Mouse (Mus musculus) liver, postnatal 0 days (tissue): ENCODE results near the gene Adam19. TPM values are rescaled to one million over a fixed set of nuclear protein-coding genes. Genes with fewer than 3 reads are reported as not detected.

ENCODE experiments used
- ATAC-seq: fragments of 200-750 bp; cut with Nextera tagmentation; 2 replicates; pipeline ENCODE4 v1.8.0; 2017; ENCODE audit warnings: mild to moderate bottlenecking, moderate library complexity
- DNase-seq: peaks from one replicate; pipeline ENCODE4 v3.0.0-alpha.2; 2016
- H3K27ac ChIP-seq: fragments of 300-500 bp; sonication (generic); 2 replicates; pipeline ENCODE4 v1.5.1; 2014; ENCODE audit warnings: antibody characterized with exemption, moderate library complexity, mild to moderate bottlenecking, low read depth
- H3K27me3 ChIP-seq: fragments of 300-500 bp; sonication (generic); 2 replicates; pipeline ENCODE4 v1.6.1; 2014; ENCODE audit warnings: low read length, control low read depth, mixed read lengths; ENCODE audit not compliant: insufficient read depth
- H3K36me3 ChIP-seq: fragments of 300-500 bp; sonication (generic); replicated peaks from 2 replicates; pipeline ENCODE4 v1.6.1; 2014; ENCODE audit warnings: mild to moderate bottlenecking, control low read depth, low read length, moderate library complexity, mixed read lengths; ENCODE audit not compliant: insufficient read depth
- H3K4me1 ChIP-seq: fragments of 300-500 bp; sonication (generic); 2 replicates; pipeline ENCODE4 v1.6.1; 2014; ENCODE audit warnings: antibody characterized with exemption, mild to moderate bottlenecking, control low read depth; ENCODE audit not compliant: insufficient read depth
- H3K4me2 ChIP-seq: fragments of 300-500 bp; sonication (generic); 2 replicates; pipeline ENCODE4 v1.6.1; 2014; ENCODE audit warnings: low read depth, mild to moderate bottlenecking, low read length, moderate library complexity, mixed read lengths
- H3K4me3 ChIP-seq: fragments of 300-500 bp; sonication (generic); 2 replicates; pipeline ENCODE4 v1.5.1; 2014; ENCODE audit warnings: low read depth, low read length
- H3K9ac ChIP-seq: fragments of 300-500 bp; sonication (generic); replicated peaks from 2 replicates; pipeline ENCODE4 v1.6.1; 2014; ENCODE audit warnings: mild to moderate bottlenecking, moderate library complexity
- H3K9me3 ChIP-seq: fragments of 300-500 bp; sonication (generic); 2 replicates; pipeline ENCODE4 v1.6.1; 2016; ENCODE audit warnings: mild to moderate bottlenecking, control low read depth, low read length, mixed read lengths
- CTCF ChIP-seq: sonication (generic); IDR thresholded peaks from 2 replicates; pipeline ENCODE4 v1.5.1; 2016; ENCODE audit warnings: antibody characterized with exemption, low read depth
- EP300 ChIP-seq: IDR thresholded peaks from 2 replicates; pipeline ENCODE4 v1.6.1; 2016; ENCODE audit warnings: antibody characterized with exemption, low read depth, mild to moderate bottlenecking
- WGBS: fragments of 180-500 bp; shearing (Covaris S2); extraction: QIAGEN DNeasy Blood & Tissue Kit; methylation state at CpG from one replicate; pipeline ENCODE4 v1.1.7; 2014; ENCODE audit not compliant: insufficient replicate concordance; 5-methylcytosine and 5-hydroxymethylcytosine counted together
- polyA plus RNA-seq: library from polyadenylated mRNA; unstranded; fragments of >200 nt; fragmentation: Nextera tagmentation; extraction: Ambion mirVana; gene quantifications from 2 replicates; pipeline ENCODE4 v1.2.1, GENCODE M21; 2015

Adam19 gene
- polyA plus RNA-seq, 1 experiment from 2014 or later, result 1.0 TPM

DNA sequence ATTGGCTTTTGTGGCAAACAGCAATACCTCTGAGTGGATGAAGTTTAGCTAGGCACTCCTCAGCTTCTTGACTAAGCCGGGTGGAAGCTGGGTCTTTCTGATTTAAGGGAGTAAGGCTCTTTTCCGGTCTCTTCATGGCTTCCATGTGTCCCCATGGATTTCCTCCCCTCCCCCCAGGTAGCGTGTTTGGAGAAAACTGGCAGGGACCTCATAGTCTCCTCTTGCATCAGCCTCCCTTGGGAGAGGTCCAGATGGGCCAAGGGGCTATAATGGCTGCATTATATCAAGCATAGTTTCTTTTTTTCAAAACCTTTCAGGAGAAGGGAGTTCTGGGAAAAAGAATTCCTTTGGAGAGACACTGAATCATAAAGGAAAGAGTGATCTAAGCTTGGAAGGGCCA is 28.8 kb downstream of the Adam19 start:
- Histone ChIP-seq H3K9me3 (no peaks in the 10 kb centered on the region), H3K4me3 (no peak overlapping the region), H3K27ac (peak overlapping the region; percentile 30; the same call in 1 of the 2 replicates), H3K4me2 (no peak overlapping the region), H3K9ac (no peak overlapping the region), H3K36me3 (no peaks in the 10 kb centered on the region), H3K27me3 (no peaks in the 10 kb centered on the region), H3K4me1 (peaks cover 35% of the 10 kb centered on the region)
- DNase-seq, result peak; percentile 32
- TF ChIP-seq CTCF (no peak), EP300 (0 out of 2 replicates have a peak, but pooled peaks have one; percentile 9)
- peak; percentile 56 for ATAC-seq
- 73% methylated on average over 3 of the region's 3 CpGs for WGBS

DNA sequence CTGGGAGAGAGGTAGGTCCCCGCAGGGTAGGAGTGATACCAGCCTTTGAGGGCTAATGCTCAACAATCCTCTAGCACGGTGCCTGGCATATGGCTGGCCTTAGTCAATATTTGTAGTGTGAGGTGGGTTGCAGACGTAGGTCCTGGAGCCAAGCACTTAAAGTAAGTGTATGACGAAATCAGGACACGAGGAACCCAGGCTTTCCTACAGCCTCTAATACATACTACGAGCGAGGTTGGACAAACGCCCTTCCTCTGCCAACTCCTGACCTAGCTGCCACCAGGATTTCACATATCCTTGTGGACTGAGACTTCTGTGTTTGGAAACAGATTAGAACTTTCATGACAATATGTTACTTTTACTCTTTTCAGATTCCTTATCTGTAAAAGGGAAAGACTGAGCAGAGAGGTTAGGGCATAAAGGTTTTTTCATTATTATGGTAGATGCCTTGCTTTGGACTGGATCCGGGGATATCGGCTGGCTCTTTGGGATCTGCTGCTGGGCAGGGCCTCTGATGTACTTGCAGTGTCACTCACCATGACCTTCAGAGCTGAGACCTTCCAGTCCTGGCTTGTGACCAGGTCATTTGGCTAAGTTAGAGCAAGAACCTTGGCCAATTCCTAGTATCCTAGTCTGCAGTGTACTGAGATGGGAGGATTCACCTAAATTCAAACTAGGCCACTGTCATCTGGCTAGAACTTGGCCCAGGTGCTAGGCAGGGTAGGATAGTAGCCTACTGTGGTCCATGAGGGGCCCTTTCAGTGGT is 29.8 kb downstream of the Adam19 start:
- Histone ChIP-seq H3K4me3 (no peak overlapping the region), H3K36me3 (no peaks in the 10 kb centered on the region), H3K9me3 (no peaks in the 10 kb centered on the region), H3K27ac (peak overlapping the region; percentile 16; the same call in 1 of the 2 replicates), H3K27me3 (no peaks in the 10 kb centered on the region), H3K4me2 (no peak overlapping the region), H3K4me1 (peaks cover 41% of the 10 kb centered on the region), H3K9ac (no peak overlapping the region)
- ATAC-seq (no peak), DNase-seq (no peak)
- TF ChIP-seq CTCF, result no peak
- TF ChIP-seq EP300, result no peak
- WGBS, result 75% methylated on average over 10 of the region's 10 CpGs

DNA sequence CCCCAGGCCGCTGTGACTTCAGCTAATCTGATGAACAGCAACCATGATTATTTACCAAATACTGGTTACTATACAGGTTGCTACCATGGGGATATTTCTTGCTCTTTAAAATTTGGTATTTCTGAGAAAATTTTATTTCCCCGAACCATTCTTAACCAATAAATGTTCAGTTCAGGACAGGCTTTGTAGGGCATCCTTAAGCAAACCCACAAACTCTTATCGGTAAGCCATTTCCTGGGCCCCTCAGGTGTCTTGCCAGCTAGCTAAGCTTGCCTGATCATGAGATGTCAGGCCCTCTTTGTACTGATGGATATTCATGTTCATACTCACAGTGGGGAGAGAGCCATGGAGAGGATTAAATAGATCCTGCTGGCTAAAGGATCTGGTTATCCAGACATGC is 30.7 kb downstream of the Adam19 start:
- Histone ChIP-seq H3K27ac (no peak overlapping the region), H3K4me1 (peaks cover 44% of the 10 kb centered on the region), H3K4me2 (no peak overlapping the region), H3K36me3 (no peaks in the 10 kb centered on the region), H3K4me3 (no peak overlapping the region), H3K9me3 (no peaks in the 10 kb centered on the region), H3K27me3 (no peaks in the 10 kb centered on the region), H3K9ac (no peak overlapping the region)
- WGBS, result 66% methylated on average over 3 of the region's 3 CpGs
- TF ChIP-seq CTCF, result no peak
- no peak for TF ChIP-seq EP300
- no peak for DNase-seq
- ATAC-seq, result no peak

DNA sequence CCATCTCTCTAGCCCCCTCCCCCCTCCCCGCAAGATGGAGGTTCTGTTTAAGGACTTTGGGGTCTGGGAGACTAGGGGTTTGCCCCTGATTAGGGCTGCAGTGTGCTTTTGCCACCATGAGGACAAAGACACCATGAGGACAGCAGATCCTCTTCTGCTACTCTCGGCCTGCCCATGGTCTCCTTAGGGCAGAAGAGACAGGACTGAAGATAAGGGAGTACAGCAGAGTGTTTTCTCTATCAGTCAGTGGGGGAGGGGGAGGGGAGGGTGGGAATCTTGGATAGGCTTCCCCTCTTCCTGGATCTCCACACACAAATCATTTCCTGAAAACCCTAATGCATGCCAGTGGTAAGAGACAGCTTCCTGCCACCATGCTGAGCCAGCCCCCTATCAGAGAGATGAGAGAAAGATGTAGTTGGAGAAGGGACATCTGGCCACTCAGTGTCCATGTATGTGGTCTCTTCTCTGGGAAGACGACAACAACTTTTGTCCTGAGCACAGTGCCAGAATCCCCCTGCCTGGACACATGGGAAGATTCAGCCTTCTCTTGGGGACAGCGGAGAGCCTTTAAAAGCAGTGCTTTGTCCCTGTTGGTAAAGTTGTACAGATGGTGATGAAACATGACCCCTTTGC is 33.4 kb downstream of the Adam19 start:
- H3K4me2 ChIP-seq, result no peak overlapping the region
- ATAC-seq, result peak; percentile 16; the same call in 1 of the 2 replicates
- no peak overlapping the region for H3K9ac ChIP-seq
- no peaks in the 10 kb centered on the region for H3K9me3 ChIP-seq
- H3K4me3 ChIP-seq, result no peak overlapping the region
- H3K4me1 ChIP-seq, result peaks cover 47% of the 10 kb centered on the region
- no peaks in the 10 kb centered on the region for H3K27me3 ChIP-seq
- TF ChIP-seq CTCF (no peak), EP300 (no peak)
- WGBS, result 60% methylated on average over 4 of the region's 4 CpGs
- no peaks in the 10 kb centered on the region for H3K36me3 ChIP-seq
- H3K27ac ChIP-seq, result peak overlapping the region; percentile 41
- no peak for DNase-seq

DNA sequence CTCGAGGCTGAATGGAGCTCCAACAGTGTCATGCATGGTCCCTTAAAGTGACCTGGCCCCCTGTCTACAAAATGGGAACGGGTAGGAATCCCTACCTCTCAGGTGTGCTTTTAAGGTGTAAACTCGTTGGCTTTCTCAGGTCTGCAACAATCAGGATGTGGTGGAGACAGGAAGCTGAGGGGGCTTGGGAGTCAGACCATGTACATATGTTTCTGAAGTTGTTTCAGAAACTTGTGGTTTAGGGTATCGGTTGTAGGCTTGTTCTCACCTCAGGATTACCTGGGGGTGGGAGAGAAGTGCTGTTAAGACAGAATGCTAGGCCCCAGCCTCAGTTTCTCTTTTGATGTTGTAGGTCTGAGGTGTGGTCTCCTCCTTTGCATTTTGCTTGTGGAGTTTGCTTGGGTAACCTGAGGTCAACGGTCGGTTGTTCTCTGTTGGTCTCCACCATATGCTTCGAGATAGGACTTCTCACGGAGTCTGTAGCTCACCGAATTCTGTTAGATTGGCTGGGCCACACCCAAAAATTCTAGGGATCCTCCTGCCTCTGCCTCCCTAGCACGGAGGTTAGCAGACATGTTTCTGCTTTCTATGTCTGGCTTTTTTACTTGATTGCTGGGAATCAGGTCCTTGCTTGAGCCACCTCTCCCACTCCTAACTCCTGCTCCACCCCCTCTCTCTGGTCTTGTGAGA is 34.4 kb downstream of the Adam19 start:
- WGBS, result 55% methylated on average over 10 of the region's 10 CpGs
- Histone ChIP-seq H3K4me1 (peaks cover 40% of the 10 kb centered on the region), H3K9ac (no peak overlapping the region), H3K9me3 (no peaks in the 10 kb centered on the region), H3K27me3 (no peaks in the 10 kb centered on the region), H3K36me3 (no peaks in the 10 kb centered on the region), H3K27ac (peak overlapping the region; percentile 60; the same call in 1 of the 2 replicates), H3K4me3 (no peak overlapping the region), H3K4me2 (no peak overlapping the region)
- DNase-seq, result no peak
- TF ChIP-seq CTCF (no peak), EP300 (no peak)
- peak; percentile 50 for ATAC-seq

- Histone ChIP-seq H3K9me3 (no peaks in the 10 kb centered on the region), H3K36me3 (no peaks in the 10 kb centered on the region), H3K4me3 (no peak overlapping the region), H3K9ac (no peak overlapping the region), H3K27ac (peak overlapping the region; percentile 60; the same call in 1 of the 2 replicates), H3K4me2 (peak overlapping the region; percentile 27; the same call in 1 of the 2 replicates), H3K27me3 (no peaks in the 10 kb centered on the region), H3K4me1 (peaks cover 33% of the 10 kb centered on the region)
- TF ChIP-seq EP300 (peak; percentile 40; the same call in 1 of the 2 replicates), CTCF (no peak)
- DNase-seq (peak; percentile 28), ATAC-seq (peak; percentile 75)
- 49% methylated on average over 10 of the region's 10 CpGs for WGBS
Measured at GRCm38 (mm10) chr11:46090951-46091667, 35.3 kb downstream of the Adam19 start.
